Mouse (Mus musculus) small intestine, adult 2 months (tissue): ENCODE data around the gene Meis1. TPM values are rescaled to one million over a fixed set of nuclear protein-coding genes. Genes with fewer than 3 reads are reported as not detected.

Experiments used
- H3K27ac ChIP-seq: fragments of 200-500 bp; 2 replicates; pipeline ENCODE4 v1.5.1; 2012; ENCODE audit warnings: low read depth, low read length, control low read depth, inconsistent platforms; ENCODE audit not compliant: insufficient read depth
- H3K27me3 ChIP-seq: fragments of 200-500 bp; 2 replicates; pipeline ENCODE4 v1.6.1; 2012; ENCODE audit warnings: mild to moderate bottlenecking, moderate library complexity, low read length, inconsistent platforms; ENCODE audit not compliant: control insufficient read depth, insufficient read depth
- H3K36me3 ChIP-seq: fragments of 200-500 bp; 2 replicates; pipeline ENCODE4 v1.6.1; 2012; ENCODE audit warnings: mild to moderate bottlenecking, low read length, control low read depth, inconsistent platforms; ENCODE audit not compliant: control insufficient read depth, insufficient read depth
- H3K4me1 ChIP-seq: fragments of 200-500 bp; 2 replicates; pipeline ENCODE4 v1.6.1; 2012; ENCODE audit warnings: low read length, inconsistent platforms, mixed read lengths; ENCODE audit not compliant: control insufficient read depth, insufficient read depth, insufficient read length
- H3K4me3 ChIP-seq: fragments of 200-500 bp; 2 replicates; pipeline ENCODE4 v1.5.1; 2012; ENCODE audit warnings: low read depth, mild to moderate bottlenecking, control low read depth, inconsistent platforms, low read length, moderate library complexity
- CTCF ChIP-seq: fragments of 200-500 bp; IDR thresholded peaks from 2 replicates; pipeline ENCODE4 v1.5.1; 2012; ENCODE audit warnings: low read depth, mild to moderate bottlenecking, control low read depth, inconsistent platforms, low read length, moderate library complexity, mixed read lengths; ENCODE audit not compliant: insufficient replicate concordance, insufficient read length; ENCODE audit errors: extremely low read depth
- POLR2A ChIP-seq: fragments of 200-500 bp; IDR thresholded peaks from 2 replicates; pipeline ENCODE4 v1.6.1; 2012; ENCODE audit warnings: low read depth, mild to moderate bottlenecking, control low read depth, inconsistent platforms, low read length, moderate library complexity
- WGBS: fragments of 180-500 bp; shearing (Covaris S2); methylation state at CpG from one replicate; pipeline ENCODE4 v1.1.7; 2018; 5-methylcytosine and 5-hydroxymethylcytosine counted together
- polyA plus RNA-seq: library from polyadenylated mRNA; depleted of rRNA; stranded (reverse); fragments of >200 nt; gene quantifications from 2 replicates; pipeline ENCODE4 v1.2.3, GENCODE M21; 2012

Meis1 gene
- polyA plus RNA-seq, 1 experiment, result 4.0 TPM

DNA sequence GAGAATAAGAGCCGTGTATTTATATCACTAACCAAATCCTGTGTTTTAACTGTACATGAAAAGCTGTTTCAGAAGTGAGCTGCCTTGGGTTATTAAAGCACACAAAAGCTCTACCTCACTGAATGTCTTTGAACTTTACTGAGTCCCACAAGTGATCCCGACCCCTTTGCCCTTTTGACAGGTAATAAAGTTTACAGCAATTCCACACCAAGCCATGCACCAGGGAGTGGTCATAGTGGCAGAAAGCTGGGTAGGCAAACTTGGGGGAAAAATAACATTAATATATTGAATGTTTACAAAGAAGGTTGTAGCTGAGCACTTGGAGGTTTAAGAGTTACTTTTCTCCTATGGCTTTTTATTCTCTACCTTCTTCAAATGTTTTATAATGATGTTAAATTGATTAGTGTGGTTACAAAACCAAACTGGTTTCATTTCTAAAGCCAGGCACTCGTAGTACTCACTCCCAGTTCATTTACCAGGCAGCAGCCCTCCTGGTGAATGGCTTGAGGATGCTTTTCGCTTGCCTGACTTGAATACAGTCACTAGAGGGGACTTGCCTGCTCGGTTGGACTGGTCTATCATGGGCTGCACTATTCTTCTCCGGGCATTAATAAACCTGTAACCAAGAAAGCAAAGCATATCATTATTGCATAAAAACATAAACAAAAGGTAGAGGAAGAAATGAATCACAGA, 133.6 kb downstream of the Meis1 start:
- Histone ChIP-seq H3K4me1 (no peaks in the 10 kb centered on the region), H3K4me3 (no peak overlapping the region), H3K27ac (no peak overlapping the region), H3K36me3 (no peaks in the 10 kb centered on the region), H3K27me3 (no peaks in the 10 kb centered on the region)
- WGBS, result 32% methylated on average over 6 of the region's 6 CpGs
- TF ChIP-seq POLR2A (no peak), CTCF (no peak)

DNA sequence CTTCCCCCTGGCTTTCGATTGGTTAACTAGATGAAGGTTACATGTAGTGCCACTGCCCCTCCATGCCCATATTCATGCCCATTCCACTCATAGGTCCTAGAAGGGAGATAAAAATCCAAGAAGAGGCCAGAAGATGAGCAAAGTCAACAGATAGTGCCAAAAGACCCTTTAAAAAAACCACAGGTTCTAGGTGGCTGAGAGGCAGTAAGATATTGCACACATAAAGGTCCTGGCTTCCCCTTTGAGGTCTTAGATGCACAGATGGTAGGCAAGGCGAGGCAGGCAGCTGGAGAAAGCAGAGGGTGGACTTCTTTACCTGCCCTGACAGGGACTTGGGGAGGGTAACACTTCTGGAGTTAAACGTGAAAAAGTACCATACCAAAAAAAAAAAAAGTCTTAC, 134.8 kb downstream of the Meis1 start:
- H3K36me3 ChIP-seq, result no peaks in the 10 kb centered on the region
- H3K27ac ChIP-seq, result no peak overlapping the region
- 53% methylated on average over 3 of the region's 3 CpGs for WGBS
- no peak overlapping the region for H3K4me3 ChIP-seq
- no peaks in the 10 kb centered on the region for H3K4me1 ChIP-seq
- no peaks in the 10 kb centered on the region; the same call in 1 of the 2 replicates for H3K27me3 ChIP-seq
- no peak for TF ChIP-seq POLR2A
- TF ChIP-seq CTCF, result no peak

DNA sequence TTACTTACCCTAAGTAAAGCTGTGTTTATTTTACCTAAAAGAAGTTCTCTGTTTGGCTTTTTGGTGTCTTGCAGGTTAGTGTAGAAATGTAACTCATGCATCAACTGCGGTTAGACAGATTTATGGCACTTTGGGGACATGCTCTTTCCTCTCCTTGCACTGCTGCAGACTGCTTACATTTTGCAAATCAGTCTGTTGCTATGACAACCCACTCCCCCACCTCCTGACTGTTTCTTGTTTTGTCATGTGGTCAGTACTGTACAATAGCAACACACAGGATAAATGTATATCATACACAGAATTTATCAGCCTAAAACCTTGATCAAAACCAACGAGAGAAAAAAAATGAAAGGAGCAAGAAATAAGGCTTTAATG, 135.3 kb downstream of the Meis1 start:
- no peak for TF ChIP-seq CTCF
- no peak for TF ChIP-seq POLR2A
- H3K4me1 ChIP-seq, result no peaks in the 10 kb centered on the region
- no peaks in the 10 kb centered on the region for H3K36me3 ChIP-seq
- peaks cover 3% of the 10 kb centered on the region for H3K27me3 ChIP-seq
- 37% methylated on average over 2 of the region's 2 CpGs for WGBS
- no peak overlapping the region for H3K27ac ChIP-seq
- H3K4me3 ChIP-seq, result no peak overlapping the region

DNA sequence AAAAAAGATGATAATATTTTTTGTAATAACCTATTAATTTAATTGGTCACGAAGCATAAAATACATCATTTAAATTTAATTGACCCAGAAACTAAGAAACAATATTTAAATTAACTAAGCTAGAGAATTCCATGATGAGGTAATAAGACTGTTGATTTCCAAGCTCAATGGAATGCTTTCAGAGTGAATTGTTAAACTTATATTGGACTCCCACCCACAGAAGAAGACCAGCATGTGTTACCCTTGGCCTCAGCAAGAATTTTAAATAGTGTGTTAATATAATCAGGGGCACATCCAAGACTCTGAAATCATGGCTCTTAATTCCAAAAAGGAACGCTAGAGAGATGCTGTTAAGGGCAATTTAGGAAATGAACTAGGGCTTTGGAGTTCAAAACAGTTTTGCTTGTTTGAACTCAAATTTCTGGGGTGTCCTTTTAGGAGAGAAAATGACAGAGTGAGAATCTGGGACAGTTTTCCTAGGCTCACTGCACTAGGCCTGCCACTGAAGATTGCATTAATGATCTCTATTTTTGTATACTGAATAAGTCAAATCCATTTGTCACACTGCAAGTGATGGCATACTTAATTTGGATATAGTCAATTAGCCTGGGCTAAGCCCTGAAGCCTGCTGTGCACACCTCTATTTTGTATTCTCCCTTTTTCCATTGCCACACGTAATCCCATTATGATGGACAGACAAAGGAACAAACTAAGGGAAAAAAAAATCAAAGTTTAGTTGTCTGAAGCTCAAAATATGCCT, 135.9 kb downstream of the Meis1 start:
- no peak for TF ChIP-seq POLR2A
- no peak for TF ChIP-seq CTCF
- WGBS, result 83% methylated on average over 3 of the region's 3 CpGs
- H3K27me3 ChIP-seq, result peaks cover 6% of the 10 kb centered on the region
- no peaks in the 10 kb centered on the region; the same call in 1 of the 2 replicates for H3K4me1 ChIP-seq
- H3K36me3 ChIP-seq, result no peaks in the 10 kb centered on the region
- H3K4me3 ChIP-seq, result no peak overlapping the region
- no peak overlapping the region for H3K27ac ChIP-seq

DNA sequence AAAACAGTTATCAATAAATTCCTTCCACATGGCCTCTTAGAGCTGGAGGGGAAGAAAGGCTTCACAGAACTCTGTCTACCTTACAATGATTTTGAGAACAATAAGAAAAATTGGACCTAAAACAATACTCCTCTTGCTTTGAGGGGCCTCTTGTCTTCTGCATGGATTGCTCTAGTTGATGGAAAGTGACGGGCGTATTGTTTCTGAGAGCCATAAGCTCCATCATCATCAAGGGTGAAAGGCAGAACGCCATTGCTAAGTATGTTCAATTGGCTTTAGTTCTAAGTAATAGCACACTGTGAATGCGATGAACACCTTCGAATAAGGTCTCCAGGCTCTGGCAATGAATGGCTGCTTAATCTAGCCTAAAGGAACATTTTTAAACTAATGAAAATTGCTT, 136.5 kb downstream of the Meis1 start:
- H3K36me3 ChIP-seq, result no peaks in the 10 kb centered on the region
- no peaks in the 10 kb centered on the region; the same call in 1 of the 2 replicates for H3K4me1 ChIP-seq
- no peak overlapping the region for H3K4me3 ChIP-seq
- peaks cover 12% of the 10 kb centered on the region for H3K27me3 ChIP-seq
- TF ChIP-seq CTCF (no peak), POLR2A (no peak)
- no peak overlapping the region for H3K27ac ChIP-seq
- 91% methylated on average over 5 of the region's 5 CpGs for WGBS

DNA sequence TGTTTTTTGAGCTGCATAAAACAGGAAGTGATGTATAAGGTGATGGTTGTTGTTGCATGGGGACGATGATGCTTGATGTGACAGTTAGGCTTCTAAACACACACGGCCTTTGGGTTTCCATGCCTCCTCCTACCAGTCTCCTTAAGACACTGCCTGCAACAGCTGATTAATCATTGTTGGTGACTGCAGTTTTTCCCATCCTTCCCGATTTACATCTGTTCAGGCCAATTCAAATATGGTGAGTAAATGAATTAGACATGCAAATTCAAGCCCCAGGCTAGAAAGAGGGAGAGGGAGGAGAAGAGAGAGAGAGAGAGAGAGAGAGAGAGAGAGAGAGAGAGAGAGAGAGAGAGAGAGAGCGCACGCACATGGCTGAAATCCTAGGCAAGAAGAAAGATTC, 138.0 kb downstream of the Meis1 start:
- TF ChIP-seq POLR2A (no peak), CTCF (no peak)
- Histone ChIP-seq H3K27ac (no peak overlapping the region), H3K36me3 (no peaks in the 10 kb centered on the region), H3K27me3 (peaks cover 21% of the 10 kb centered on the region), H3K4me3 (no peak overlapping the region), H3K4me1 (no peaks in the 10 kb centered on the region; the same call in 1 of the 2 replicates)
- 74% methylated on average over 5 of the region's 5 CpGs for WGBS

DNA sequence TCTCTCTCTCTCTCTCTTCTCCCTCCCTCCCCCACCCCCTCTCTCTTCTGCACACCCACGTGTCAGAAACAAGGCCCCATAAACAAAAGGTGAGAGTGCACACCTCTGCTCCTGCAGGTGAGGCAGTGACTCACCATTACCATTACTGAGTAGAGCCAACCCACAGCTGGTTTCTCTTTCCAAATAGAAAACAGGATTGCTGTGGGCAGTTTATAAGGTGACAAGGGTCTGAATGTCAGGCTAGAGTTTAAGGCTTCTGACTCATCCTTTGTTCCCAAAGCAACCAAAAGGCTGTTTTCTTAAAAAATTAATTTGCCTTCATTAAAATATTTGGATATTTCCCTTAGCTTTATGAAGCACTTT, 139.3 kb downstream of the Meis1 start:
- Histone ChIP-seq H3K27ac (no peak overlapping the region), H3K4me3 (no peak overlapping the region), H3K4me1 (no peaks in the 10 kb centered on the region; the same call in 1 of the 2 replicates), H3K27me3 (peaks cover 31% of the 10 kb centered on the region), H3K36me3 (no peaks in the 10 kb centered on the region)
- WGBS, result 0% methylated on average over 1 of the region's 1 CpGs
- TF ChIP-seq CTCF (no peak), POLR2A (no peak)
